Mouse (Mus musculus): ENCODE measurements around the gene Dmap1. TPM values are rescaled to one million over a fixed set of nuclear protein-coding genes. Genes with fewer than 3 reads are reported as not detected.

Gene Dmap1
- total RNA-seq, 1 experiment = 53.6 TPM

DNA sequence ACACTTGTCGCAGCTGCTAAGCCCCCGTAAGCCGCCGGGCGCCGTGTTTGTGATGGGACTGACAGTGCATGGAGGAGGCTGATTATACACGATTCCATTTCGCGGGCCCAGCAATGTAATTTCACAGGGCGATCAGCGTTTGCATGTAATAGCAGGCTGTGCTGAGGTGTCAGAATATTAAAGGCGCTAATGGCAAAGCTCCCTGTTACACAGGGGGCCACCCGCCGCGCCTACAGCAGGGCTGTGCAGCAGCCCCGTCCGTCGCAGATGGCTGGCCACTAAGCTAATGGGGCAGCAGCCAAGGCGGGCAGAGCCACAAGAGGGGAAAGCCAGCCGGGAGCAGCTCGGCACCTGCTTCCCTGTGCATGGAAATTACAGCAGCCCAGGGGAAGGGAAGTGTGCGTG, 37.0 kb downstream of the Dmap1 start:
- H3K9me3 ChIP-seq (ENCODE audit: control insufficient read depth, insufficient read depth, low read depth, low read length) = no peaks in the 10 kb centered on the region
- H3K4me3 ChIP-seq (ENCODE audit: insufficient read depth in 1 of 2, low read depth in 1 of 2, low read length in 2 of 2, poor library complexity in 1 of 2, severe bottlenecking in 1 of 2) = peak overlapping the region in 1 of 2 experiments; percentile 2; a peak in 1 of 4 replicates
- TF ChIP-seq HCFC1 (IDR thresholded peaks at IDR 0.05; ENCODE audit: borderline replicate concordance, insufficient read depth, low read length) (no peak), ZNF384 (IDR thresholded peaks at IDR 0.05; ENCODE audit: low read depth, low read length) (no peak), MAFK (IDR thresholded peaks at IDR 0.05; ENCODE audit: insufficient read depth, low read depth, low read length) (no peak), ZC3H11A (IDR thresholded peaks at IDR 0.05; ENCODE audit: borderline replicate concordance, low read depth, low read length) (no peak), CHD2 (IDR thresholded peaks at IDR 0.05; ENCODE audit: low read depth, low read length) (no peak)
- DNase-seq (ENCODE audit: low read depth, low spot score) = no peak
- H3K4me1 ChIP-seq (ENCODE audit: control insufficient read depth in 2 of 2, insufficient read depth in 2 of 2, low read length in 2 of 2, poor library complexity in 1 of 2) = peaks cover 0 to 3% of the 10 kb centered on the region in 2 experiments; a peak in 1 of 4 replicates
- no peak overlapping the region for H3K27ac ChIP-seq (ENCODE audit: insufficient read depth, low read depth, low read length, poor library complexity, severe bottlenecking)
- H3K9ac ChIP-seq (ENCODE audit: insufficient read depth, low read depth, low read length, poor library complexity, severe bottlenecking) = no peak overlapping the region
- peaks cover 3% of the 10 kb centered on the region; the same call in 1 of the 2 replicates for H3K36me3 ChIP-seq (ENCODE audit: control insufficient read depth, insufficient read depth, low read length, poor library complexity, severe bottlenecking)
- in situ Hi-C loops (cut with MboI; ENCODE audit: low sequenced_read_pairs in 2 of 2, unreplicated experiment in 2 of 2) = no loop called here

DNA sequence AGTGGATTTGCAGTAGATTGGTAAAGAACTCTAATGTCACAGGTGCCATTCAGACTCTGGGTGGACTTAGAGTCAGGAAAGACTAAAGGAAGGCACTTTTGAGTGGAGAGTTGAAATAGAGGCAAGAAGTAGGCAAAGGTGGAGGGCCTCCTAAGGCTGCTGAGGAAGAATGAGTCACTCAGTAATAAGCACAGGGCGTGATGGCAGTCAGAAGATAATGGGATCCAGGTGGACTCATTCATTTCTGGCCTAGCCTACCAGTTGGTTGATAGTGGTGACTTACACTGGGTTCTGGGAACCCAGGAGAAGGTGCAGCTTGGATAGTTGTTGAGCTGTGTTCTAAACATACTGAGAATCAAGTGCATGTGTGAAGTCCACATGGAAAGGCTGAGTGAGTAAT, 40.3 kb downstream of the Dmap1 start:
- no peak overlapping the region for H3K4me3 ChIP-seq (ENCODE audit: insufficient read depth in 1 of 2, low read depth in 1 of 2, low read length in 2 of 2, poor library complexity in 1 of 2, severe bottlenecking in 1 of 2)
- TF ChIP-seq HCFC1 (IDR thresholded peaks at IDR 0.05; ENCODE audit: borderline replicate concordance, insufficient read depth, low read length) = no peak
- TF ChIP-seq ZNF384 (IDR thresholded peaks at IDR 0.05; ENCODE audit: low read depth, low read length) = no peak
- TF ChIP-seq CHD2 (IDR thresholded peaks at IDR 0.05; ENCODE audit: low read depth, low read length) = no peak
- no peak for TF ChIP-seq MAFK (IDR thresholded peaks at IDR 0.05; ENCODE audit: insufficient read depth, low read depth, low read length)
- TF ChIP-seq ZC3H11A (IDR thresholded peaks at IDR 0.05; ENCODE audit: borderline replicate concordance, low read depth, low read length) = no peak
- 0 out of 4 replicates have a peak, but pooled peaks cover 0 to 2% of the 10 kb centered on the region in 2 experiments for H3K4me1 ChIP-seq (ENCODE audit: control insufficient read depth in 2 of 2, insufficient read depth in 2 of 2, low read length in 2 of 2, poor library complexity in 1 of 2)
- H3K36me3 ChIP-seq (ENCODE audit: control insufficient read depth, insufficient read depth, low read length, poor library complexity, severe bottlenecking) = peaks cover 3% of the 10 kb centered on the region; the same call in 1 of the 2 replicates
- no peaks in the 10 kb centered on the region for H3K9me3 ChIP-seq (ENCODE audit: control insufficient read depth, insufficient read depth, low read depth, low read length)
- no peak overlapping the region for H3K27ac ChIP-seq (ENCODE audit: insufficient read depth, low read depth, low read length, poor library complexity, severe bottlenecking)
- in situ Hi-C loops (cut with MboI; ENCODE audit: low sequenced_read_pairs in 2 of 2, unreplicated experiment in 2 of 2) = no loop called here
- no peak overlapping the region for H3K9ac ChIP-seq (ENCODE audit: insufficient read depth, low read depth, low read length, poor library complexity, severe bottlenecking)
- DNase-seq (ENCODE audit: low read depth, low spot score) = no peak

DNA sequence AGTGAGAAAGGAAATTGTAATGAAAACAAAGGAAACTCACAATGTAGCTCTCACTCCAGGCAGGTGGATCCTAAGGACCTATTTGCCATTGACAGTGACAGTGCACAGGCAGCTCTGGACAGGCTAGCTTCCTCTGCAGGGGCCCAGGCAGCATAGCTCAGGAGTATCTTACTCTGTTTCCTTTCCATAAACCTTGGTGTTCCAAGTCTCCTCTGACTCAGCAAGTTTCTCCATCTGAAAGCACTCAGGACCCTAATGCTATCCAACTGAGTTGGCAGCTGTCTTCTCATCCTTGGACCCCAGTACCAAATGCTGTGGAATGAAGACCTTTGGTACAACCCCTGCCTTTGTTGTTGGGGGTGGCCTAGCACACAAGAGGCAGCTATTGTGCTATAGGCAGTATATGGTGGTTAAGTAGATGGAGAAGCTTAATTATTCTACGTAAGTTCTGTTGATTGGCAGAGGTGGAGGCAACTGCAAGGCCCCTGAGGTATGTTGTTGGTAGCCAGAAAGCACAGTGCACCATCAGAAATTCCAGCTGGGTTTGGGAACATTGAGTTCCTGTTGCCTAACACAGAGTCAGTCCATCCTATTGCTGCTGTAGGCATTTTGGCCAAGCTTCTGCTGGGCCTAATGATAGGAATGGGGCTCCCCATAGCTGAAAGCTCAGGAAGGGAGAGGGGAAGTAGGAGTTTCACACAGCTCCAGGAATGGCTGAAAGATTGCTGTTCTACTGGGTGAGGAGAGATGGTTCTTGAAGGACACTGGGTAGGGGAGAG, 41.0 kb downstream of the Dmap1 start:
- Histone ChIP-seq H3K9ac (ENCODE audit: insufficient read depth, low read depth, low read length, poor library complexity, severe bottlenecking) (no peak overlapping the region), H3K4me3 (ENCODE audit: insufficient read depth in 1 of 2, low read depth in 1 of 2, low read length in 2 of 2, poor library complexity in 1 of 2, severe bottlenecking in 1 of 2) (no peak overlapping the region), H3K36me3 (ENCODE audit: control insufficient read depth, insufficient read depth, low read length, poor library complexity, severe bottlenecking) (no peaks in the 10 kb centered on the region), H3K4me1 (ENCODE audit: control insufficient read depth in 2 of 2, insufficient read depth in 2 of 2, low read length in 2 of 2, poor library complexity in 1 of 2) (0 out of 4 replicates have a peak, but pooled peaks cover 0 to 2% of the 10 kb centered on the region in 2 experiments), H3K9me3 (ENCODE audit: control insufficient read depth, insufficient read depth, low read depth, low read length) (no peaks in the 10 kb centered on the region), H3K27ac (ENCODE audit: insufficient read depth, low read depth, low read length, poor library complexity, severe bottlenecking) (no peak overlapping the region)
- no peak for DNase-seq (ENCODE audit: low read depth, low spot score)
- in situ Hi-C loops (cut with MboI; ENCODE audit: low sequenced_read_pairs in 2 of 2, unreplicated experiment in 2 of 2) = no loop called here
- TF ChIP-seq CHD2 (IDR thresholded peaks at IDR 0.05; ENCODE audit: low read depth, low read length) = no peak
- no peak for TF ChIP-seq MAFK (IDR thresholded peaks at IDR 0.05; ENCODE audit: insufficient read depth, low read depth, low read length)
- TF ChIP-seq HCFC1 (IDR thresholded peaks at IDR 0.05; ENCODE audit: borderline replicate concordance, insufficient read depth, low read length) = no peak
- no peak for TF ChIP-seq ZNF384 (IDR thresholded peaks at IDR 0.05; ENCODE audit: low read depth, low read length)
- no peak for TF ChIP-seq ZC3H11A (IDR thresholded peaks at IDR 0.05; ENCODE audit: borderline replicate concordance, low read depth, low read length)

DNA sequence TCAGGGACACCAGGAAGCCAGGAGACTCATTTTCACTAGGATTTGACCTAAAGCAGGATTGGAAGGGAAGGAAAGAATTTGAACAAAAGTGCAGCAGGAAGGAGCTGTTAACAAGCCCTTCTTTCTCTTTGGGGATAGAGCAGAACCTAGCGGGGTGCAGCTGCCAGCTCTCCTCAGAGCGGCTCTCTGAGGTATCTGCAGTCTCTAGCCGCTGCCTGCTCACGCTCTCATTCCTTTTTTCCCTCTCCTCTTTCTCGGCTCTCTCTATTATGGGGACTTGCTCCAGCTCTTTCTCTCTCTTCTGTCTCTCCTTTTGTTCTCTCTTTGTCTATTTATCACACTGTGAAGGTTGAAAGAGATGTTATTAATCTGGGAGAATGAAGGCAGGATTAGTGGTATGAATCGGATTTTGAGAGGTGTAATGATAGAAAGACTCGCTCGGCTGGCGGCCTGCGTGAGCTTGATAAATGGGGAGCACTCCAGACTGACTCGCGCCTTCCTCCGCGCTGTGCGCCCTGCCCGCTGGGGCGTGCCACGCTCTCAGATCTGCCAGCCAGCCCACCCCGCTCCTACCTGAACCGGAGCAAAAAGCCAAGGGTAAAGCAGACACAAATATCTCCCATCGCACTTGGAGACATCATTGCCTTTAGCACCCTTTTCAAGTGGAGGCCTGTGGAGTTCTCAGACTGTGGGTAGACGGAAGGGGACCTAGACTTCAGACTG, 45.0 kb downstream of the Dmap1 start:
- Histone ChIP-seq H3K4me3 (ENCODE audit: insufficient read depth in 1 of 2, low read depth in 1 of 2, low read length in 2 of 2, poor library complexity in 1 of 2, severe bottlenecking in 1 of 2) (no peak overlapping the region), H3K36me3 (ENCODE audit: control insufficient read depth, insufficient read depth, low read length, poor library complexity, severe bottlenecking) (no peaks in the 10 kb centered on the region), H3K27ac (ENCODE audit: insufficient read depth, low read depth, low read length, poor library complexity, severe bottlenecking) (no peak overlapping the region), H3K9ac (ENCODE audit: insufficient read depth, low read depth, low read length, poor library complexity, severe bottlenecking) (no peak overlapping the region), H3K4me1 (ENCODE audit: control insufficient read depth in 2 of 2, insufficient read depth in 2 of 2, low read length in 2 of 2, poor library complexity in 1 of 2) (no peaks in the 10 kb centered on the region), H3K9me3 (ENCODE audit: control insufficient read depth, insufficient read depth, low read depth, low read length) (no peaks in the 10 kb centered on the region)
- in situ Hi-C loops (cut with MboI; ENCODE audit: low sequenced_read_pairs in 2 of 2, unreplicated experiment in 2 of 2) = no loop called here
- TF ChIP-seq HCFC1 (IDR thresholded peaks at IDR 0.05; ENCODE audit: borderline replicate concordance, insufficient read depth, low read length) = no peak
- no peak for TF ChIP-seq CHD2 (IDR thresholded peaks at IDR 0.05; ENCODE audit: low read depth, low read length)
- no peak for TF ChIP-seq ZNF384 (IDR thresholded peaks at IDR 0.05; ENCODE audit: low read depth, low read length)
- TF ChIP-seq MAFK (IDR thresholded peaks at IDR 0.05; ENCODE audit: insufficient read depth, low read depth, low read length) = no peak
- DNase-seq (ENCODE audit: low read depth, low spot score) = no peak

Measured in ES-E14 (cell line).